Mouse (Mus musculus): ENCODE measurements around the gene Vmac.

GRCm38 (mm10) chr17:56751404-56752072 is 33.7 kb upstream of the Vmac start:
- TF ChIP-seq CTCF (IDR thresholded peaks at IDR 0.05; ENCODE audit: low read depth, low read length) (no peak), POLR2AphosphoS5 (IDR thresholded peaks at IDR 0.05; ENCODE audit: insufficient replicate concordance, low read depth, low read length) (no peak), TAL1 (conservative IDR thresholded peaks at IDR 0.05; ENCODE audit: low read depth, low read length) (no peak)

All from G1E (cell line).